Mouse (Mus musculus) liver, adult (tissue): ENCODE data around the gene Catsper2.
"Not testable (repeated sequence)": the region's sequence is repeated elsewhere in the genome, so short reads cannot be mapped to it uniquely, and the experiment has no call there.

Source experiments
- GATA4 ChIP-seq: IDR thresholded peaks from 2 replicates; pipeline ENCODE4 v1.6.1; 2014; ENCODE audit warnings: mild to moderate bottlenecking, low read length; ENCODE audit not compliant: insufficient replicate concordance

The Catsper2 gene

DNA sequence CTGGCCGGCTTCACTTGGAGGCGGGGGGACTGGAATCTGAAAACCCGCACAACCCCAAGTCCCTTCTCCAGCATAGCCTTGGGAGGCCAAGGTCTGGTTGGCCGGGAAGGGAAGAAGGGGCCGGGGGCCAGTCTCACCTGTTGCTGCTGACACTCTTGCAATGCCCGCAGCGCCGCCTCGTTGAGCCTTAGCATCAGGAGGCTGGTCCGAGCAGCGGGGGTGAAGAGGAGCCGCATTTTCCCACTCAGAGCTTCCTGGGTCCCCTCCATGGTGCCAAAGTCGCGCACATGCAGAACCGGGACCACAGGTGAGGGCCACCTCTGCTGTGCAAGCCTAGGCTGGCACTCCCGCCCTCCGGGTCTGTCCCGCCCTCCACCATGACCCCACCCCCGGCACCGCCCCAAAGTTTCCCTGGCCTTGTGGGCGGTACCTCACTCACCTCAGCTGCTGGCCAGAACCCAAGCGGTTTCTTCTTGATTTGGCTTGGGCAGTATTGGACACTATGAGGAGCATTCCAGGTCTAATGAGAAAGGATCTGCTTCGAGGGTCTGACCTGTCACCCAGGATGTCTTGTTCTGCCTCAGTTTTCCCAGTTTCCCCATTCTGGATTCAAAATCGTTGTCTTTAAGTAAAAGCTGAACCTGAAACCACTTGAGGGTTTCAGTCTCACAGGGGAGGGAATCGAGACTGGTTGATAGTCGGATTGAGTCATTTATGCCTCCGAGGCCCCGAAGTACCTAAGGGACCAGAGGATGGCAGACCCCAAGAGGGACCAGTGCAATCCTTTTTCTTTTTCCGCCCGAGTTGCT lies 28.9 kb upstream of the Catsper2 start:
- no peak for TF ChIP-seq GATA4

DNA sequence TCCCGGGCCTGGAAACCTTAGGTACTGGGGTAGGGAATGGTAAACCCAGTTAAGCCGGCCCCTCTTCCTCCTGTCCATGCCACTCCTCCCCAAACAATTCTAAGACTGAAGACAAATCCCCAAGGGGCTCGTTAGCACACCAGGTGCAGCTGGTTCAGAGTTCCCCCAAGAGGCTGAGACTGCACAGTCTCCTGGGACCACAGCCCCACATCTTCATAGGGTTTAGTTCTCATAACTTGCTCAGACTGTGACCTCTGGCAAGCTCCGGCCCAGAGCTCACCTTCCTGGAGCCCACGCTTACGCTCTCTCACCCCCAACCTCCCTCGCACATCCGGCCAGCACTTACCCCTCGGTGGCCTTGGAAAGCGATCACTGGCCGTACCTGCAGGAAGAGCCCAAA lies 28.2 kb upstream of the Catsper2 start:
- TF ChIP-seq GATA4, result no peak

DNA sequence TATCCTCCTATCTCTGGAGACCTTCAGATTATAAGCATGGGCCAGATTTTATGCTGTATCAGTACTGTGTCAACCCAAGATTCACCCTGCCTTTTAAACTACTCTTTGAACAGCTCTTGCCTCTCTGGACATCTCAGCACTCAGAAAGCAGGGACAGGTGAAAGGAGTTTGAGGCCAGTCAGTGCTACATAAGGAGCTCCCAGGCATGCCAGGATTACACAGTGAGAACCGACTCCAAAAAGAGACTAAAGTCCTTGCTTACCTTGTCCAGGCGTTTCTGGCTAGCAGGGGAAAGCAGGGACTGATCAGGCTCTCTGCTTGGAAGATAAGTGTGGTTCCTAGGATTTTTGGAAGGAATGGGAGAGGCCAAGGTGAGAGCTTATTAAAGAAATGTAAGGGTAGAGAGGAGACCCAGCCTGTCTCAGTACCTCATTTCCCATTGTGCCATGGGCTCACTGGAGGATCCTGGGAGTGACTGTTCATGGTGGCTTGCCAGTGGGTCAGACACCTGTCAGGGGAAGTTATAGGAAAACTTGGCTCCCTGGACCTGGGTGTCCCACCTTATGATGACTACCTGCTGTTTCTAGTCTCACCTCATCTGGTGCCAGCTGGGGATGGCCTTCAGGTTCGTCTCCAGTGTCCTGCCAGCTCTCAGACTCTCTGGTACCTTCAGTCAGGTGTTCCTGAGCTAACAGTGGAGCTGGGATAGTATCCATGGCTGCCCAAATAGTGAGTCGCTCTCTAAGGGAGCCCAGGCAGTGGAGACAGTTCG lies 27.4 kb upstream of the Catsper2 start:
- TF ChIP-seq GATA4, result no peak

DNA sequence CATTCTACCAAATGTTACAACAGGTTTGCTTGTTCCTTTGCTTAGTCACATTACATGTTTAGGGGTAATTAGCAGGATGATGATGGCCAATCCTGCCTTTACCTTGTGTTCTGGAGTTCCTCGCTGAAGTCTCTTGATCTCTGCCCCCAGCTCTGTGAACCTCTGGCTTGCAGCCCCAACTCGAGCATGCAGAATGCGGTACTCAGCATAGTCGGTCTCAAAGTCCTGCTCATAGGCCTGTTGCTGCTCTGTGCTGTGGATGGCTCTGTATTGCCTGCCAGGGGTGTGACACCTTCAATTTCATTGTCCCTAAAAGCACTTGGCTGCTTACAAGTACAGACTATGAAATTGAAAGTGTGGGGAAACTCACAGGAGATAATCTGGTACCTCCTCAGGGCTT lies 26.2 kb upstream of the Catsper2 start:
- no peak for TF ChIP-seq GATA4

DNA sequence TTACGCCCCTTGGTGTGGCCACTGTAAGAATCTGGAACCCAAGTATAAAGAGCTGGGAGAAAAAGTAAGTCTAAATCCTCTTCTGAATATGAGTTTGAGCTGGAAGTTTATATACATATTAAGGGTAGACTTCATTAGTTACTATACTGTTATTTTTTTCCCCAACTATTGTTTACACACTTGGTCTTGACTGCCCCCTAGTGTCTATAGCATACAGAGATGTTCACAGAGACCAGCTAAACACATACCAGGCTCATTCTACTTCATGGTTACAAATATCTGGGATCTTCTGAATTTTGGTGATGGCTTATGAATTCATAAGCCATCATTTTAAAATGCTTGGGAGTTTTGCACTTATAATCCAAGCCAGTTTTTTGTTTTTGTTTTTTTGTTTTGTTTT lies 21.3 kb upstream of the Catsper2 start:
- no peak for TF ChIP-seq GATA4

DNA sequence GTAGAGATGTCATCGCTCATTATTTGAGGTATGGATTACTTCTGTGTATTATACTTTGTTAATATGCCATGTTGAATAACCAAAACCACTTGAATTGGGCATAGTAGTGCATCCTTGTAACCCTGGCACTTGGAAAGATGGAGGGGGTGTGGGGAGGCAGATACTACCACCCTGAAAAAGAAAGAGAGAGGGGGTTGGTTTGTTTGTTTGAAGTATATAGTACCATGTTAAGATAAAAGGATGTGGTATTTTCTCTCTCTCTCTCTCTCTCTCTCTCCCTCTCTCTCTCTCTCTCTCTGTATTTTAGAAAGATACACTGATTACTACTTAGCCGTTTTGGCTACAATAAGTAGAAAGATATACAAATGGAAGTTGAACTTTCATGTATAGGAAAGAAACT lies 12.3 kb upstream of the Catsper2 start:
- no peak for TF ChIP-seq GATA4

DNA sequence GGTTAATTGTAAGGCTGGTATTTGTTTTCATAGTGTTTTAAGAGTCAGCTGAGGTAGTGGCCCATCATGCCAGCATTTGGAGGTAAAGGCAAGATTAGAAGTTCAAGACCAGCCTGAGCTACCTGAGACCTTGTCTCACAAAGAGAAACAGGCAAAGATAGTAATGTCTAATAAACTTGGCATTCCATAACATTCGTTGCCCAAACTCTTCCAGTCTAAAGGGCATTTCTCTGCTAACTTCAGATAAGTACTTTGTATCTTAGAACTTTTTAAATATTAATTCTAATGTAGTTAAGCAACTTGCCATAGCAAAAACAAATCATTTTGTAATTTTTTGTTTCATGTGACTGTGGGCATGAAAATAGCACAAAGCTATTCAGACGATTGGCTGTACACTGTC lies 9.6 kb upstream of the Catsper2 start:
- TF ChIP-seq GATA4, result no peak

DNA sequence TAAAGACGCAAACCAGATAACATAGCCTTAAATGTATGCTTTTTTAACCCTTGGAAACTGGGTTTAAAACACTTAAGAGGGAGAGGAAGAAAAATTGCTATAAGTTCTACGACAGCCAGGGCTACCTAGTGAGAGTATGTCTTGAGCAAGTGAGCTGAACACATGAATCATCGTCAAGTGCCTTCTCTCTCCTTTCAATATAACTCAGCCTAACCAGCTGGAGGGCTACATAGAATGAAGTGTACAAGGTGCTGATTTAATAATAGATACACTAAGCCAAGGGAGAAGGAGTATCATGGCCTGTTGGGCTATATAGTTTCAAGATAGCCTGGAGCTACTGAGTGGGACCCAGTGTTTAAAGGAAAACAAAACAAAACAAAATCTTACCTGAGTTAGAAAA lies 4.9 kb upstream of the Catsper2 start:
- TF ChIP-seq GATA4, result no peak

DNA sequence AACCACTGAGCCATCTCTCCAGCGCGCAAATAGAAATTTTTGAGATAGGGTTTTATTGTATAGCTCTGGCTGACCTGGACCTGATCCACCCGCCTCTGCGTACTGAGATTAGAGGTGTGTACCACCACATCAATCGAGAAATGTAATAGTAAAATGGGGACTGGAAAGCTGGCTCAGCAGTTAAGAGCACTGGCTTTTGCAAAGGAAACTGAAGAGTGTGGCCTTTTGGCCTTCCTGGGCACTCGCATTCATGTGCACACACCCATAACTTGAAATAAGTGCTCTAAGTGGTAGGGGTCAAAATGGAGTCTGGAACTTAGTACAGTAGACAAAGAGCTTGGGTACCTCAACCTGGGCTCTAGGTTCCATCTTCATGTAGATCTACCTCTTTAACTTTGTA lies 2.8 kb upstream of the Catsper2 start:
- TF ChIP-seq GATA4, result no peak

DNA sequence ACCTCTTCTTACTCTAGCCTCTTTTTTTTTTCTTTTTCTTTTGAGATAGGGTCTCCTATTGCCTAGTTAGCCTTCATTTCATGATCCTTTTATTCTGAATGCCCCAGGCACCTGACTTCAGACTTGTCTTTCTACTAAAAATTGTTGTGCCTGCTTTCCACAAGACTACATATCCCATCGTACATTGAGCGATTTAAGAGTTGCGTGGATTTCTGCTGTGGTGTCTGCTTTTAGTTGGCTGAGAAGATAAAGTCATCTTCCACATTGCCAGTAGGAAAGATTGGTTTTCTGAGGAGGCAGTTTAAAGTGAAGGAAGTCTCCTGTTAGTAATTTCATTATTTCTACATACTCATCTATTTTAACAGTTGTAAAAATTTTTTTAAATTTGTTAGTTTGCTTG lies 2.0 kb upstream of the Catsper2 start:
- TF ChIP-seq GATA4, result no peak

DNA sequence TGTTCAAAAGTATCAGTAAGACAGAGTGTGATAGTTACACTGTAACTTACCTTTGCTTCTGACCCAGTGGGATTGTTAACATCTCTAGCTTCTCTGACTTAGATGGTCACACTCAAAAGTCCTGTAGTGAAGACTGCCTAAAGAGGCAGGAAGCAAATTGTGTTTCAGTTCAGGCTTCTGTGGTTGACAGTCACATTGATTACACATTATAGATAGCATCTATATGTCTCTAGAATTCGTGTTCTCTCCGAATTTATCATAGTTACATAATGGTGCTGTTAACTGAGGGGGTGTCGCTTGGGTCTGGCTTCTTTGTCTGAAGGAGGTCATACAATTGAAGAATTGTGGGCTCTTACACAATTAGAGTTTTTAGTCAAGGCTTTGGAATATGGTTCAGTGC lies 1.5 kb upstream of the Catsper2 start:
- no peak for TF ChIP-seq GATA4

DNA sequence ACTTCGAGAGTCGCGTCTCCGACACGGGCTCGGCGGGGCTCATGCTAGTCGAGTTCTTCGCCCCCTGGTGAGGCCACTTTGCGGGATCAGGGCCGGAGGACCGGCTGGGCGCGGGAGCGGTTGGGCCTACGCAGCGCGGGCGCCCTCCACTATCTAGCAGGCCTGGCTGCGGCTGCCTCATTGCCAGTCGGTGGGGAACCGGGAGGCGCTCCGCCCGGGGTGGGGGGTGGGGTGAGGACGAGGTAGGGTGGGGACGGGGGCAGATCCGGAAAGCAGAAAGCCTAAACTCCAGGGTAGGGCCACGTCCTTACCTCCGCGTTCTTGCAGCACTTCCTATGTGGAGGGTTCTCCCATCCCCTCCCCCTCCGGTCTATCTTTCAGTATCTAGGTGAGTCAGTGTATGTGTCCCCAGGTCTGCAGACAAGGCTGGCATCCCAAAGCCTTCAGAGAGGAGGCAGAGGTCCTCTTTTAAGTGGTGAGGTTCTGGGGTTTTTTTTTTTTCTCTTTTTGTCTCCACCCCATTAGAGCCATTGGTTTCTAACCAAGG lies 620 bp upstream of the Catsper2 start:
- TF ChIP-seq GATA4, result no peak

DNA sequence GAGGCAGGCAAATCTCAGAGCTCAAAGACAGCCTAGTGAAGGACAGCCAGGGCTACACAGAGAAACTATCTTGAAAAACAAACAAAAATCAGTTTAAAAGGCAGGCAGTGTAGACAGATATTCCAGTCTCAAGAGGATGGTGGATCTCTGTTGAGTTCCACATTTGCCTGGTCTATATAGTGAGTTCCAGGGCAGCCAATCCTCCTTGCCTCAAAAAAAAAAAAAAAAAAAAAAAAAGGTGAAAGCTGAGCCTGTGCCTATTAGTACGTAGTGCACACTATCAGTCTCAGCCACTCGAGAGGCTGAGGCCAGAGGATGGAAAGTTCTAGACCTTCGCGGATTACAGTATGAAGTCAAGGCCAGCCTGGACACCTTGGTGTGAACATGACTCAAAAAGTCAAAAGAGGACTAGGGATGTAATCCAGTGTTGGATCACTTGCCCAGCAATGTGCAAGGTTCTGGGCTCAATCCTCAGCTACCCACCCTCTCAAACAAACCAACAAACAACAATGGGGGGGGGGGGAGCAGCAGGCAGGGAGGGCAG lies 677 bp downstream of the Catsper2 start:
- no peak for TF ChIP-seq GATA4

DNA sequence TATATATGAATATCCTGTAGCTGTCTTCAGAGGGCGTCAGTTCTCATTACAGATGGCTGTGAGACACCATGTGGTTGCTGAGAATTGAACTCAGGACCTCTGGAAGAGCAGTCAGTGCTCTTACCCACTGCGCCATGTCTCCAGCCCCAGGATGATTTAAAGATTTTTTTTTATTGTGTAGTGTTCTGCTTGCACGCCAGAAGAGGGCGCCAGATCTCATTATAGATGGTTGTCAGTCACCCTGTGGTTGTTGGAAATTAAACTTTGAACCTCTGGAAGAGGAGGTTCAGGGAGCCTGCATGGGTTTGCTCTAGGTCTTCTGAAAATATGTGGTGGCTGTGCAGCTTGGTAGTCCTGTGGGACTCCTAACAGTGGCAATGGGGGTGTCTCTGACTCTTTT lies 5.4 kb downstream of the Catsper2 start:
- no peak for TF ChIP-seq GATA4

DNA sequence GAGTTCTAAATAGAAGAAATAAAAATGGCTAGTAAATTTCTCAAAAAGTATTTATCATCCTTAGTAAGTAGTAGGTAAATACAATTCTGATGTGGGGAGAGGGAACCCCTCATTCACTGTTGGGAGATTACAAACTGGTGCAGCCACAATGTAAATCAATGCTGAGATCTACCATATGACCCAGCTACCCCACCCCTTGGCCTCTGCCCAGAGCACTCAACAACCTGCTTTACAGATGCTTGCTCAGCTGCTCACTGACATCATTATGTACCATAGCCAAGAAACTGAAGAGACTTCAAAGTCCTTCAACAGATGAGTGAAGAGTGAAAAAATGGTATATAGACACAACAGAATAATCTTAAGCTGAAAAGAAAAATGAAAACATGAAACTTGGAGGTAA lies 10.3 kb downstream of the Catsper2 start:
- no peak for TF ChIP-seq GATA4

DNA sequence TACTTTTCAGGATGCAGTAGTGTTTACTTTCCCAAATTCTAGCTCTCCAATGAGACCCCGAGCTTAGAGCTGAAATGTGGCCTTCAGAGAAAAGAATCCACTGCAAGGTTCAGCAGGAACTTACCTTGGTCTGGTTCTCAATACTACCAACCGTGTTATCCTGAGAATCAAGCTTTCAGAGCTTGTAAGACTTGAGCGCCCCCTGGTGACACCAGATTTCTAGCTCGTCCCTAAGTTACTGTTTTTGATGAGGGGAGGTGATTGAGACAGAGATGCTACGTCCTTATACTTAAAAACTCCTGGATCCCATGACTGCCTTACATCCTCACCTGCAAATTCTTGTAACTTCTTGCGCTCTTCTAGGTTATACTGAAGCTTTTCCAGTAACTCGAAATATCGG lies 17.0 kb downstream of the Catsper2 start:
- no peak for TF ChIP-seq GATA4

DNA sequence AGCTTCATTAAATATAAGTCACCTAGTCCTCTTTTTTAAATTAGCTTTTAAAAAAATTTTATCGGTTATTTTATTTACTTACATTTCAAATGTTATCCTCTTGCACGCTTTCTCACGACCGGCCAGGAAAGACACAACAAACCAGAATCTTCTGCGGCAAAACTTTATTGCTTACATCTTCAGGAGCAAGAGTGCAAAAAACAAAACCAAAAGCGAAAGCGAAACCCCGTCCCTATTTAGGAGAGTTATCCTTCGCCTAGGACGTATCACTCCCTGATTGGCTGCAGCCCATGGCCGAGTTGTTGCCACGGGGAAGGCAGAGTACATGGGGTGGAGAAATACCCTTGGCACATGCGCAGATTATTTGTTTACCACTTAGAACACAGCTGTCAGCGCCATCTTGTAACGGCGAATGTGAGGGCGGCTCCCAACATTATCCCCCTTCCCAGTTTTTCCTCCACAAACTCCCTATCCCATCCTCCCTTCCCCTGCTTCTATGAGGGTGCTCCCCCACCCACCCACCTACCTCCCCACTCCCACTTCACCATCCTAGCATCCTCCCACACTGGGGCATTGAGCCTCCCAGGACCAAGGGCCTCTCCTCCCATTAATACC lies 26.5 kb downstream of the Catsper2 start, which contains the start of gene Strc:
TSS of gene Strc (minus strand) at position 208 of the 615 bp plus-strand sequence.
- TF ChIP-seq GATA4, result not testable (repeated sequence)
